Comparison of ENCODE assay signal across 19 mouse cellular contexts in the genomic region with DNA sequence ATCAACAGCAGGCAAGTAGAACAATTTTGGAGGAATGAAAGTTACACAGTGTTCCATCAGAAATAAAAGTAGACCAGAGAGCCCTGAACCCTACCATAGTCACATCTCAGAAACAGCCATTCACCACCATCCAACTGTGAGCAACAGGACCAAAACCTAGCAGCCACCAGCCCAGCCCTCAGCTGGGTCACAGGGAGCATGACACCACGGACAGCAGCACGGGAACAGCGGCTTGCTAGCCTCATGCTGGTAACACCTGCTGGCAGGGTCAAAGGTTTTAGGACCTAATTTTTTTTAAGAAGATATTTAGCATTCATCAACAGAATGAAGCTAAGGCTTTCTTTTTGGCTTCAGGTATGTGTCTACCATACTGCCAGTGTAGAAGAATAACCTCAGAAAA. TPM values are rescaled to one million over a fixed set of nuclear protein-coding genes. Genes with fewer than 3 reads are reported as not detected.
DNase-seq lines count a peak whose midpoint lies in the region; ATAC-seq and TF ChIP-seq lines count a peak whose summit lies in the region.
"Had no signal": no experiment of that assay in that cellular context is flagged by ENCODE, and none has a peak within 500 bp of the region (broad histone marks: within the 10 kb centered on the region; RNA-seq: fewer than 3 reads in every experiment).

No protein-coding gene starts in this region.

- ATAC-seq in hindbrain, embryonic 14.5 days (ENCODE audit: low FRiP score) = peak; percentile 40; the same call in 1 of the 2 replicates
- ATAC-seq: forebrain, embryonic 13.5 days; forebrain, embryonic 15.5 days had no signal

- H3K9me3 ChIP-seq in hindbrain, embryonic 14.5 days (ENCODE audit: control insufficient read depth, low read length) = no peaks in the 10 kb centered on the region
- peaks cover 3% of the 10 kb centered on the region; the same call in 1 of the 2 replicates for H3K9me3 ChIP-seq in hindbrain, embryonic 10.5 days
- H3K9me3 ChIP-seq in limb, embryonic 10.5 days (replicated peaks) = no peaks in the 10 kb centered on the region
- H3K9me3 ChIP-seq: embryonic facial prominence, embryonic 12.5 days; forebrain, embryonic 15.5 days had no signal

- no peak for TF ChIP-seq POLR2A in liver, adult 2 months (IDR thresholded peaks at IDR 0.05; ENCODE audit: extremely low read depth, insufficient read depth, low read length)
- no peak for TF ChIP-seq POLR2A in myocyte (IDR thresholded peaks at IDR 0.05; ENCODE audit: insufficient read length, low read depth)

- no peaks in the 10 kb centered on the region for H3K4me1 ChIP-seq in hindbrain, embryonic 14.5 days (replicated peaks; ENCODE audit: control insufficient read depth, insufficient read depth, low read length)
- no peaks in the 10 kb centered on the region for H3K4me1 ChIP-seq in hindbrain, embryonic 10.5 days (replicated peaks)
- peaks cover 19% of the 10 kb centered on the region for H3K4me1 ChIP-seq in liver, adult 2 months (ENCODE audit: control insufficient read depth, insufficient read depth, low read length)
- no peaks in the 10 kb centered on the region for H3K4me1 ChIP-seq in limb, embryonic 10.5 days
- H3K4me1 ChIP-seq: embryonic facial prominence, embryonic 10.5 days; embryonic facial prominence, embryonic 12.5 days; forebrain, embryonic 15.5 days had no signal

- H3K4me2 ChIP-seq in hindbrain, embryonic 14.5 days (replicated peaks) = no peak overlapping the region
- H3K4me2 ChIP-seq in myocyte (ENCODE audit: low read depth) = no peak overlapping the region
- H3K4me2 ChIP-seq: embryonic facial prominence, embryonic 12.5 days; forebrain, embryonic 13.5 days; forebrain, embryonic 15.5 days had no signal

- H3K36me3 ChIP-seq in hindbrain, embryonic 14.5 days (replicated peaks; ENCODE audit: control insufficient read depth, insufficient read depth) = peaks cover 39% of the 10 kb centered on the region
- peaks cover 80% of the 10 kb centered on the region for H3K36me3 ChIP-seq in hindbrain, embryonic 10.5 days
- peaks cover 15% of the 10 kb centered on the region for H3K36me3 ChIP-seq in liver, adult 2 months (ENCODE audit: control insufficient read depth, insufficient read depth, low read length)
- peaks cover 64% of the 10 kb centered on the region for H3K36me3 ChIP-seq in limb, embryonic 10.5 days
- H3K36me3 ChIP-seq in myocyte (ENCODE audit: control insufficient read depth, insufficient read depth) = peaks cover 19% of the 10 kb centered on the region

- H3K4me3 ChIP-seq in hindbrain, embryonic 14.5 days (replicated peaks; ENCODE audit: low read length) = no peak overlapping the region
- H3K4me3 ChIP-seq in hindbrain, embryonic 10.5 days = no peak overlapping the region
- H3K4me3 ChIP-seq in liver, adult 2 months (ENCODE audit: insufficient read depth, low read depth, low read length) = no peak overlapping the region
- no peak overlapping the region for H3K4me3 ChIP-seq in limb, embryonic 10.5 days
- H3K4me3 ChIP-seq in myocyte = no peak overlapping the region
- H3K4me3 ChIP-seq: embryonic facial prominence, embryonic 10.5 days; embryonic facial prominence, embryonic 12.5 days; forebrain, embryonic 13.5 days; forebrain, embryonic 15.5 days had no signal

- 70% methylated on average over 3 of the region's 3 CpGs for WGBS in hindbrain, embryonic 14.5 days
- WGBS in hindbrain, embryonic 10.5 days = 62% methylated on average over 3 of the region's 3 CpGs
- WGBS in liver, adult 2 months = 19% methylated on average over 3 of the region's 3 CpGs
- 78% methylated on average over 3 of the region's 3 CpGs for WGBS in limb, embryonic 10.5 days

- H3K27me3 ChIP-seq in hindbrain, embryonic 14.5 days (ENCODE audit: control insufficient read depth, insufficient read depth, low read length) = no peaks in the 10 kb centered on the region
- no peaks in the 10 kb centered on the region for H3K27me3 ChIP-seq in hindbrain, embryonic 10.5 days (ENCODE audit: insufficient read depth, poor library complexity, severe bottlenecking)
- no peaks in the 10 kb centered on the region for H3K27me3 ChIP-seq in liver, adult 2 months (ENCODE audit: control insufficient read depth, insufficient read depth, low read length)
- no peaks in the 10 kb centered on the region for H3K27me3 ChIP-seq in limb, embryonic 10.5 days (ENCODE audit: low read depth, poor library complexity, severe bottlenecking)
- no peaks in the 10 kb centered on the region for H3K27me3 ChIP-seq in myocyte (ENCODE audit: control insufficient read depth, insufficient read depth, insufficient read length)
- H3K27me3 ChIP-seq: embryonic facial prominence, embryonic 12.5 days; forebrain, embryonic 13.5 days; forebrain, embryonic 15.5 days had no signal

- H3ac ChIP-seq in myocyte (ENCODE audit: control insufficient read depth, insufficient read length) = no peak overlapping the region

- no peak for TF ChIP-seq CTCF in liver, adult 2 months (IDR thresholded peaks at IDR 0.05; ENCODE audit: low read depth, low read length)

- H3K9ac ChIP-seq in hindbrain, embryonic 14.5 days = no peak overlapping the region
- H3K9ac ChIP-seq in liver, adult 2 months (ENCODE audit: low read depth, low read length) = no peak overlapping the region
- H3K9ac ChIP-seq: embryonic facial prominence, embryonic 12.5 days; forebrain, embryonic 13.5 days; forebrain, embryonic 15.5 days had no signal

- H3K79me2 ChIP-seq in liver, adult 2 months (ENCODE audit: control insufficient read depth, insufficient read depth, low read length) = peaks cover 32% of the 10 kb centered on the region
- H3K79me2 ChIP-seq in myocyte (ENCODE audit: control insufficient read depth, insufficient read depth) = peaks cover 89% of the 10 kb centered on the region

- no peak for DNase-seq in hindbrain, embryonic 14.5 days (ENCODE audit: low spot score)
- no peak for DNase-seq in hindbrain, embryonic 10.5 days (ENCODE audit: low spot score)
- peak; percentile 86 for DNase-seq in liver, adult 2 months (ENCODE audit: extremely low read depth, low read depth, low spot score)
- no peak for DNase-seq in liver
- peak; percentile 22 for DNase-seq in limb, embryonic 10.5 days (ENCODE audit: low spot score)
- DNase-seq in cerebellum, adult 9-10 months = no peak
- DNase-seq: adrenal gland, adult 2 months; adrenal gland, postnatal 10 days; adrenal gland, postnatal 25 days; cerebellum, adult 11 months; cerebellum, adult 18-20 months; cerebellum, adult 8-10 months; cerebellum, postnatal 10 days; cerebellum, postnatal 25 days had no signal

- H3K27ac ChIP-seq in hindbrain, embryonic 14.5 days = no peak overlapping the region
- no peak overlapping the region for H3K27ac ChIP-seq in hindbrain, embryonic 10.5 days
- H3K27ac ChIP-seq in liver, adult 2 months (replicated peaks; ENCODE audit: insufficient read depth, low read depth, low read length) = no peak overlapping the region
- no peak overlapping the region for H3K27ac ChIP-seq in limb, embryonic 10.5 days
- H3K27ac ChIP-seq: embryonic facial prominence, embryonic 10.5 days; embryonic facial prominence, embryonic 12.5 days; forebrain, embryonic 13.5 days; forebrain, embryonic 15.5 days had no signal

TF ChIP-seq in myocyte, 11 proteins besides CTCF, POLR2A, EP300 and RAD21:
- TF ChIP-seq REST (IDR thresholded peaks at IDR 0.05; ENCODE audit: insufficient read depth, insufficient read length) (peak; percentile 54), TCF3 (IDR thresholded peaks at IDR 0.05; ENCODE audit: insufficient read length, low read depth) (no peak), MAX (IDR thresholded peaks at IDR 0.05; ENCODE audit: low read depth) (no peak), E2F4 (IDR thresholded peaks at IDR 0.05; ENCODE audit: insufficient read depth) (no peak)

RNA-seq across cellular contexts. Expression of a gene that starts 12.3 kb away (rescaled TPM):
- polyA plus RNA-seq in hindbrain, embryonic 14.5 days (2014; fragmentation: Nextera tagmentation; extraction: Ambion mirVana) = 25.6 and 27.1 TPM in 2 replicates
- 14.2 and 14.3 TPM in 2 replicates for polyA plus RNA-seq in hindbrain, embryonic 10.5 days (2016; fragmentation: Nextera tagmentation; extraction: Ambion mirVana)
- total RNA-seq in liver, adult 2 months (2014; rRNA removed) = 19.2 and 21.3 TPM in 2 replicates
- 8.2 and 11.4 TPM in 2 replicates for polyA plus RNA-seq in liver, adult 2 months (2012; rRNA removed)
- 12.6 and 12.7 TPM in 2 replicates for polyA plus RNA-seq in limb, embryonic 10.5 days (2016; fragmentation: Nextera tagmentation; extraction: Ambion mirVana)
- 15.4 TPM for polyA plus RNA-seq in myocyte (2012; fragmentation: generic; extraction: Trizol)

Comparison
In these comparisons a context has a peak if more than half of its experiments do, and no peak if none do; other contexts are left out.
1. DNase-seq: peak in liver, adult 2 months (single experiment) and limb, embryonic 10.5 days (single experiment); none in hindbrain, embryonic 14.5 days (single experiment), hindbrain, embryonic 10.5 days (single experiment), liver (single experiment) and cerebellum, adult 9-10 months (single experiment).